Mouse (Mus musculus) cerebellum, adult 9-10 months (tissue): Measurements from ENCODE around the gene Tceal3.
A peak's percentile ranks its signal among the peaks of the same experiment; 100 is the strongest.
"Not testable (repeated sequence)": the region's sequence is repeated elsewhere in the genome, so short reads cannot be mapped to it uniquely, and the experiment has no call there.

ENCODE experiments used
- DNase-seq: peaks from one replicate; pipeline ENCODE4 v3.0.0; 2022

Tceal3 gene

GRCm38 (mm10) chrX:136707446-136708167 is 117.0 kb downstream of the Tceal3 start, which contains the start of gene Tceal1:
Tceal1 (plus strand) TSS chrX:136707982.
- DNase-seq, result peak; percentile 77

GRCm38 (mm10) chrX:136708168-136708681 is 117.6 kb downstream of the Tceal3 start:
- peak; percentile 51 for DNase-seq

GRCm38 (mm10) chrX:136708782-136709181 is 118.1 kb downstream of the Tceal3 start:
- no peak for DNase-seq

GRCm38 (mm10) chrX:136714742-136715474 is 124.3 kb downstream of the Tceal3 start:
- not testable (repeated sequence) for DNase-seq
